Mouse (Mus musculus) adrenal gland, adult (tissue): ENCODE measurements around the gene Btbd35f28.
"Not testable (repeated sequence)": the region's sequence is repeated elsewhere in the genome, so short reads cannot be mapped to it uniquely, and the experiment has no call there.

Experiments used
- DNase-seq, 2 experiments: peaks; one replicate each; pipeline ENCODE4 v3.0.0; 2022 to 2023; ENCODE audit warnings: low spot score in 1 of 2; ENCODE audit not compliant: inconsistent age in 2 of 2

The Btbd35f28 gene

DNA sequence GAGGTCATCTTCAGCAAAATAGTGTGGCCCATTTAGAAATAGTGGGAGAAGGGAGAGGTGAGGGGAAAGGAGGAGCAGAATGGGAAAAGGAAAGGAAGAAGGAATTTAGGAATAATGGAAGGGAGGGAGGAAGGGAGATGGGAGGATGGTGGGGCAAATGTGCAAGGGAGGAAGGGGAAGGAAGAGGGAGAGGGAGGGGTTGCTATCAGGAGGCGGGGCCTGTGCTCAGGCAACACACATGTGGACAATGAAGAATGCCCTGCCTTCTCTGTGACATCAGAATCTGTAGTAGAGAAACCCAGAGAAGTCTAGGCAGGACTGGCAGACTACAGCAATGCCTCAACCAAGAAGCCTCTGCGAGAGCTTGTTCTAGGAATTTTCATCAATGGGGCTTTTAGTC lies at the start of gene Btbd35f28:
Gene Btbd35f28, plus strand, starts transcription at position 301 of the 400 bp plus-strand sequence.
- not testable (repeated sequence) for DNase-seq
